Comparison of ENCODE assay signal across 9 mouse cellular contexts in genomic region chr7:126696886-126697285, GRCm38 (mm10). TPM values are rescaled to one million over a fixed set of nuclear protein-coding genes. Genes with fewer than 3 reads are reported as not detected.
DNase-seq lines count a peak whose midpoint lies in the region; ATAC-seq lines count a peak whose summit lies in the region.
"Had no signal": no experiment of that assay in that cellular context is flagged by ENCODE, and none has a peak within 500 bp of the region (broad histone marks: within the 10 kb centered on the region; RNA-seq: fewer than 3 reads in every experiment).

No protein-coding gene starts in this region.

- intact Hi-C loops in left cerebral cortex, postnatal 10 days (cut with DNase I), result no loop called here

- H3K9ac ChIP-seq in liver, embryonic 11.5 days (ENCODE audit: low read depth, low read length), result peak overlapping the region; percentile 91
- H3K9ac ChIP-seq in embryonic facial prominence, embryonic 14.5 days (ENCODE audit: low read depth, low read length), result peak overlapping the region; percentile 94
- H3K9ac ChIP-seq in intestine, embryonic 16.5 days (ENCODE audit: low read depth, low read length), result peak overlapping the region; percentile 83
- H3K9ac ChIP-seq in neural tube, embryonic 13.5 days, result peak overlapping the region; percentile 87

- peak overlapping the region; percentile 91 for H3K4me3 ChIP-seq in liver, embryonic 11.5 days (ENCODE audit: low read depth, low read length)
- peak overlapping the region; percentile 89 for H3K4me3 ChIP-seq in embryonic facial prominence, embryonic 14.5 days (ENCODE audit: low read depth, low read length)
- peak overlapping the region; percentile 92 for H3K4me3 ChIP-seq in intestine, embryonic 16.5 days (ENCODE audit: low read length)
- H3K4me3 ChIP-seq in neural tube, embryonic 13.5 days, result peak overlapping the region; percentile 81

- no peak for DNase-seq in liver, embryonic 11.5 days (ENCODE audit: low spot score)
- no peak for DNase-seq in liver
- no peak for DNase-seq in embryonic facial prominence, embryonic 14.5 days (ENCODE audit: low spot score)
- no peak for DNase-seq in thymus, postnatal 36 days
- DNase-seq in left cerebral cortex, postnatal 10 days (ENCODE audit: extremely low spot score in 1 of 2, low spot score in 2 of 2), result no peak
- DNase-seq: adrenal gland, adult 8-10 months had no signal

- H3K9me3 ChIP-seq in liver, embryonic 11.5 days (ENCODE audit: control insufficient read depth, low read length), result no peaks in the 10 kb centered on the region
- H3K9me3 ChIP-seq in embryonic facial prominence, embryonic 14.5 days (ENCODE audit: control insufficient read depth, low read length), result no peaks in the 10 kb centered on the region
- H3K9me3 ChIP-seq in intestine, embryonic 16.5 days (ENCODE audit: control insufficient read depth, low read length), result no peaks in the 10 kb centered on the region
- no peaks in the 10 kb centered on the region for H3K9me3 ChIP-seq in neural tube, embryonic 13.5 days

- H3K27me3 ChIP-seq in liver, embryonic 11.5 days (replicated peaks; ENCODE audit: control insufficient read depth, insufficient read depth, low read length), result no peaks in the 10 kb centered on the region
- H3K27me3 ChIP-seq in embryonic facial prominence, embryonic 14.5 days (replicated peaks; ENCODE audit: control insufficient read depth, insufficient read depth, low read length), result no peaks in the 10 kb centered on the region
- no peaks in the 10 kb centered on the region for H3K27me3 ChIP-seq in intestine, embryonic 16.5 days (replicated peaks; ENCODE audit: control insufficient read depth, insufficient read depth, low read length)
- no peaks in the 10 kb centered on the region for H3K27me3 ChIP-seq in neural tube, embryonic 13.5 days

- H3K4me1 ChIP-seq in liver, embryonic 11.5 days (replicated peaks; ENCODE audit: control insufficient read depth, insufficient read depth, low read length), result peaks cover 16% of the 10 kb centered on the region
- 0 out of 2 replicates have a peak, but pooled peaks cover 5% of the 10 kb centered on the region for H3K4me1 ChIP-seq in embryonic facial prominence, embryonic 14.5 days (ENCODE audit: control insufficient read depth, insufficient read depth, low read length)
- H3K4me1 ChIP-seq in intestine, embryonic 16.5 days (ENCODE audit: control insufficient read depth, insufficient read depth, low read length), result peaks cover 17% of the 10 kb centered on the region
- H3K4me1 ChIP-seq in neural tube, embryonic 13.5 days (replicated peaks), result peaks cover 48% of the 10 kb centered on the region

- 75% methylated on average over 3 of the region's 3 CpGs for whole genome bisulfite sequencing in liver, embryonic 11.5 days
- WGBS in embryonic facial prominence, embryonic 14.5 days, result 75% methylated on average over 3 of the region's 3 CpGs
- 74% methylated on average over 3 of the region's 3 CpGs for WGBS in intestine, embryonic 16.5 days
- WGBS in neural tube, embryonic 13.5 days, result 69% methylated on average over 3 of the region's 3 CpGs

- peak overlapping the region; percentile 95 for H3K4me2 ChIP-seq in liver, embryonic 11.5 days
- H3K4me2 ChIP-seq in embryonic facial prominence, embryonic 14.5 days (ENCODE audit: low read depth, low read length), result peak overlapping the region; percentile 79
- peak overlapping the region; percentile 94 for H3K4me2 ChIP-seq in intestine, embryonic 16.5 days (ENCODE audit: low read depth, low read length)
- H3K4me2 ChIP-seq in neural tube, embryonic 13.5 days, result peak overlapping the region; percentile 94

- H3K27ac ChIP-seq in liver, embryonic 11.5 days (ENCODE audit: low read depth, low read length), result no peak overlapping the region
- no peak overlapping the region for H3K27ac ChIP-seq in embryonic facial prominence, embryonic 14.5 days (replicated peaks; ENCODE audit: low read depth, low read length)
- H3K27ac ChIP-seq in intestine, embryonic 16.5 days (ENCODE audit: low read length), result no peak overlapping the region
- no peak overlapping the region for H3K27ac ChIP-seq in neural tube, embryonic 13.5 days (replicated peaks)

- no peak for ATAC-seq in liver, embryonic 11.5 days (replicated peaks; ENCODE audit: low FRiP score)
- no peak for ATAC-seq in embryonic facial prominence, embryonic 14.5 days (ENCODE audit: low read depth)
- ATAC-seq in intestine, embryonic 16.5 days, result no peak
- ATAC-seq in neural tube, embryonic 13.5 days (ENCODE audit: low read depth), result no peak
- ATAC-seq in megakaryocyte-erythroid progenitor cell, adult 5-6 weeks (replicated peaks; ENCODE audit: low FRiP score, low TSS enrichment, poor library complexity, severe bottlenecking), result no peak

- peaks cover 10% of the 10 kb centered on the region for H3K36me3 ChIP-seq in liver, embryonic 11.5 days (ENCODE audit: control insufficient read depth, insufficient read depth, low read length)
- peaks cover 3% of the 10 kb centered on the region for H3K36me3 ChIP-seq in embryonic facial prominence, embryonic 14.5 days (ENCODE audit: control insufficient read depth, insufficient read depth, low read length)
- peaks cover 4% of the 10 kb centered on the region; the same call in 1 of the 2 replicates for H3K36me3 ChIP-seq in intestine, embryonic 16.5 days (ENCODE audit: control insufficient read depth, insufficient read depth, low read length)
- H3K36me3 ChIP-seq in neural tube, embryonic 13.5 days, result peaks cover 26% of the 10 kb centered on the region

RNA-seq across cellular contexts. Expression of gene Slx1b, which starts 1.3 kb away (rescaled TPM):
- polyA plus RNA-seq in liver, embryonic 11.5 days (2014; fragmentation: Nextera tagmentation; extraction: Ambion mirVana), result 6.6 and 7.7 TPM in 2 replicates
- 5.3 and 6.4 TPM in 2 replicates for polyA plus RNA-seq in embryonic facial prominence, embryonic 14.5 days (2014; fragmentation: Nextera tagmentation; extraction: Ambion mirVana)
- polyA plus RNA-seq in intestine, embryonic 16.5 days (2015; fragmentation: Nextera tagmentation; extraction: Ambion mirVana), result 8.3 and 8.9 TPM in 2 replicates
- polyA plus RNA-seq in neural tube, embryonic 13.5 days (2015; fragmentation: Nextera tagmentation; extraction: Ambion mirVana), result 16.2 and 20.5 TPM in 2 replicates
- 3.7 and 9.3 TPM in 2 replicates for total RNA-seq in megakaryocyte-erythroid progenitor cell, adult 5-6 weeks (2014; fragmentation: Nextera tagmentation)
- 2.9 and 3.0 TPM in 2 replicates for total RNA-seq in megakaryocyte-erythroid progenitor cell, adult 5-6 weeks (2017)
- 10 to 100 TPM; 21.6 to 22.5 TPM for total RNA-seq in left cerebral cortex, postnatal 10 days (2021)

RNA-seq across cellular contexts. Expression of gene Bola2, which starts 1.7 kb away (rescaled TPM):
- 210 and 217 TPM in 2 replicates for polyA plus RNA-seq in liver, embryonic 11.5 days (2014; fragmentation: Nextera tagmentation; extraction: Ambion mirVana)
- 108 and 130 TPM in 2 replicates for polyA plus RNA-seq in embryonic facial prominence, embryonic 14.5 days (2014; fragmentation: Nextera tagmentation; extraction: Ambion mirVana)
- polyA plus RNA-seq in intestine, embryonic 16.5 days (2015; fragmentation: Nextera tagmentation; extraction: Ambion mirVana), result 111 and 112 TPM in 2 replicates
- polyA plus RNA-seq in neural tube, embryonic 13.5 days (2015; fragmentation: Nextera tagmentation; extraction: Ambion mirVana), result 109 and 143 TPM in 2 replicates
- 212 and 218 TPM in 2 replicates for total RNA-seq in megakaryocyte-erythroid progenitor cell, adult 5-6 weeks (2014; fragmentation: Nextera tagmentation)
- total RNA-seq in megakaryocyte-erythroid progenitor cell, adult 5-6 weeks (2017), result 107 and 179 TPM in 2 replicates
- 100 to 1,000 TPM; 118 to 124 TPM for total RNA-seq in left cerebral cortex, postnatal 10 days (2021)

RNA-seq across cellular contexts. Expression of gene Coro1a, which starts 10.7 kb away (rescaled TPM):
- polyA plus RNA-seq in liver, embryonic 11.5 days (2014; fragmentation: Nextera tagmentation; extraction: Ambion mirVana), result 94.0 and 94.9 TPM in 2 replicates
- 44.9 and 45.2 TPM in 2 replicates for polyA plus RNA-seq in embryonic facial prominence, embryonic 14.5 days (2014; fragmentation: Nextera tagmentation; extraction: Ambion mirVana)
- 38.0 and 38.7 TPM in 2 replicates for polyA plus RNA-seq in intestine, embryonic 16.5 days (2015; fragmentation: Nextera tagmentation; extraction: Ambion mirVana)
- polyA plus RNA-seq in neural tube, embryonic 13.5 days (2015; fragmentation: Nextera tagmentation; extraction: Ambion mirVana), result 92.4 and 107 TPM in 2 replicates
- 31.8 and 35.5 TPM in 2 replicates for total RNA-seq in megakaryocyte-erythroid progenitor cell, adult 5-6 weeks (2014; fragmentation: Nextera tagmentation)
- 40.7 and 41.2 TPM in 2 replicates for total RNA-seq in megakaryocyte-erythroid progenitor cell, adult 5-6 weeks (2017)
- 100 to 1,000 TPM; 178 to 199 TPM for total RNA-seq in left cerebral cortex, postnatal 10 days (2021)

RNA-seq across cellular contexts. Expression of gene Sult1a1, which starts 20.7 kb away (rescaled TPM):
- polyA plus RNA-seq in liver, embryonic 11.5 days (2014; fragmentation: Nextera tagmentation; extraction: Ambion mirVana), result 0.14 and 0.44 TPM in 2 replicates
- 13.5 and 17.9 TPM in 2 replicates for polyA plus RNA-seq in embryonic facial prominence, embryonic 14.5 days (2014; fragmentation: Nextera tagmentation; extraction: Ambion mirVana)
- 7.5 and 7.6 TPM in 2 replicates for polyA plus RNA-seq in intestine, embryonic 16.5 days (2015; fragmentation: Nextera tagmentation; extraction: Ambion mirVana)
- polyA plus RNA-seq in neural tube, embryonic 13.5 days (2015; fragmentation: Nextera tagmentation; extraction: Ambion mirVana), result 1.4 and 2.1 TPM in 2 replicates
- not detected in 2 replicates for total RNA-seq in megakaryocyte-erythroid progenitor cell, adult 5-6 weeks (2014; fragmentation: Nextera tagmentation)
- total RNA-seq in megakaryocyte-erythroid progenitor cell, adult 5-6 weeks (2017), result not detected in 2 replicates
- total RNA-seq in left cerebral cortex, postnatal 10 days (2021), result 1 to 10 TPM; 2.7 to 8.2 TPM

RNA-seq across cellular contexts. Expression of gene Sgf29, which starts 47.8 kb away (rescaled TPM):
- 53.7 and 64.5 TPM in 2 replicates for polyA plus RNA-seq in liver, embryonic 11.5 days (2014; fragmentation: Nextera tagmentation; extraction: Ambion mirVana)
- 40.8 and 45.4 TPM in 2 replicates for polyA plus RNA-seq in embryonic facial prominence, embryonic 14.5 days (2014; fragmentation: Nextera tagmentation; extraction: Ambion mirVana)
- polyA plus RNA-seq in intestine, embryonic 16.5 days (2015; fragmentation: Nextera tagmentation; extraction: Ambion mirVana), result 42.7 and 49.8 TPM in 2 replicates
- 48.3 and 51.3 TPM in 2 replicates for polyA plus RNA-seq in neural tube, embryonic 13.5 days (2015; fragmentation: Nextera tagmentation; extraction: Ambion mirVana)
- total RNA-seq in megakaryocyte-erythroid progenitor cell, adult 5-6 weeks (2014; fragmentation: Nextera tagmentation), result 100 and 125 TPM in 2 replicates
- 37.4 and 51.0 TPM in 2 replicates for total RNA-seq in megakaryocyte-erythroid progenitor cell, adult 5-6 weeks (2017)
- 10 to 100 TPM; 32.8 to 42.3 TPM for total RNA-seq in left cerebral cortex, postnatal 10 days (2021)
